Mouse (Mus musculus) left cerebral cortex, postnatal 25 days (tissue): ENCODE data around the gene A630023A22Rik. TPM values are rescaled to one million over a fixed set of nuclear protein-coding genes. Genes with fewer than 3 reads are reported as not detected.

ENCODE experiments used
- DNase-seq, 2 experiments: peaks; one replicate each; pipeline ENCODE4 v3.0.0; 2022; ENCODE audit warnings: low spot score in 2 of 2, mixed read lengths in 1 of 2
- intact Hi-C: fragments of 180-260 bp; cut with DNase I; formaldehyde crosslinking; loops from one replicate; pipeline ENCODE4 v1.15.1; 2025
- total RNA-seq, 2 experiments: library from RNA; stranded (reverse); gene quantifications; 2 replicates each; pipeline ENCODE4 v1.2.3; 2021

The A630023A22Rik gene
- not detected for total RNA-seq

GRCm38 (mm10) chr14:34102601-34103000, at the start of gene A630023A22Rik:
A630023A22Rik (minus strand) TSS chr14:34102754.
- DNase-seq: no peak
- intact Hi-C loops: no loop called here

- intact Hi-C loops: no loop called here
- DNase-seq: peak; percentile 2 to 10
Observed at GRCm38 (mm10) chr14:34152342-34152741, 49.8 kb upstream of the A630023A22Rik start, which contains the start of gene Npy4r. Npy4r (minus strand) TSS chr14:34152489.

- intact Hi-C loops: no loop called here
- DNase-seq: no peak
Observed at GRCm38 (mm10) chr14:34142915-34143314, 40.4 kb upstream of the A630023A22Rik start.

GRCm38 (mm10) chr14:34142316-34142715, 39.8 kb upstream of the A630023A22Rik start:
- intact Hi-C loops: no loop called here
- DNase-seq: no peak

- no peak for DNase-seq
- intact Hi-C loops: no loop called here
Observed at GRCm38 (mm10) chr14:34139671-34140664, 37.4 kb upstream of the A630023A22Rik start.

GRCm38 (mm10) chr14:34135391-34135790, 32.8 kb upstream of the A630023A22Rik start:
- no peak for DNase-seq
- intact Hi-C loops: no loop called here

GRCm38 (mm10) chr14:34131216-34131615, 28.7 kb upstream of the A630023A22Rik start:
- intact Hi-C loops: no loop called here
- no peak for DNase-seq

GRCm38 (mm10) chr14:34121691-34122090, 19.1 kb upstream of the A630023A22Rik start:
- DNase-seq: no peak
- intact Hi-C loops: no loop called here

- intact Hi-C loops: no loop called here
- DNase-seq: no peak
Observed at GRCm38 (mm10) chr14:34120923-34121351, 18.4 kb upstream of the A630023A22Rik start.

GRCm38 (mm10) chr14:34120016-34120910, 17.7 kb upstream of the A630023A22Rik start:
- intact Hi-C loops: no loop called here
- DNase-seq: no peak

- no peak for DNase-seq
- intact Hi-C loops: no loop called here
Observed at GRCm38 (mm10) chr14:34119046-34119723, 16.6 kb upstream of the A630023A22Rik start.

GRCm38 (mm10) chr14:34114311-34114710, 11.8 kb upstream of the A630023A22Rik start:
- no peak for DNase-seq
- intact Hi-C loops: no loop called here

GRCm38 (mm10) chr14:34107594-34107993, 5.0 kb upstream of the A630023A22Rik start:
- DNase-seq: no peak
- intact Hi-C loops: no loop called here

- intact Hi-C loops: no loop called here
- DNase-seq: no peak
Observed at GRCm38 (mm10) chr14:34106389-34107062, 4.0 kb upstream of the A630023A22Rik start.

GRCm38 (mm10) chr14:34104892-34105291, 2.3 kb upstream of the A630023A22Rik start:
- intact Hi-C loops: loop anchor here (2.0 kb wide), 1 partner anchor 24 kb away; no protein-coding TSS in a partner anchor
- peak; percentile 30 to 51 for DNase-seq

GRCm38 (mm10) chr14:34103855-34104254, 1.3 kb upstream of the A630023A22Rik start:
- intact Hi-C loops: loop anchor here (2.0 kb wide), 1 partner anchor 23 kb away; no protein-coding TSS in a partner anchor
- no peak for DNase-seq

- intact Hi-C loops: no loop called here
- no peak for DNase-seq
Observed at GRCm38 (mm10) chr14:34096161-34096560, 6.4 kb downstream of the A630023A22Rik start.

- intact Hi-C loops: no loop called here
- no peak for DNase-seq
Observed at GRCm38 (mm10) chr14:34092856-34093255, 9.7 kb downstream of the A630023A22Rik start.

GRCm38 (mm10) chr14:34091475-34091874, 11.1 kb downstream of the A630023A22Rik start:
- DNase-seq: no peak
- intact Hi-C loops: no loop called here
